ENCODE assay signal across 11 mouse cellular contexts in the genomic region with DNA sequence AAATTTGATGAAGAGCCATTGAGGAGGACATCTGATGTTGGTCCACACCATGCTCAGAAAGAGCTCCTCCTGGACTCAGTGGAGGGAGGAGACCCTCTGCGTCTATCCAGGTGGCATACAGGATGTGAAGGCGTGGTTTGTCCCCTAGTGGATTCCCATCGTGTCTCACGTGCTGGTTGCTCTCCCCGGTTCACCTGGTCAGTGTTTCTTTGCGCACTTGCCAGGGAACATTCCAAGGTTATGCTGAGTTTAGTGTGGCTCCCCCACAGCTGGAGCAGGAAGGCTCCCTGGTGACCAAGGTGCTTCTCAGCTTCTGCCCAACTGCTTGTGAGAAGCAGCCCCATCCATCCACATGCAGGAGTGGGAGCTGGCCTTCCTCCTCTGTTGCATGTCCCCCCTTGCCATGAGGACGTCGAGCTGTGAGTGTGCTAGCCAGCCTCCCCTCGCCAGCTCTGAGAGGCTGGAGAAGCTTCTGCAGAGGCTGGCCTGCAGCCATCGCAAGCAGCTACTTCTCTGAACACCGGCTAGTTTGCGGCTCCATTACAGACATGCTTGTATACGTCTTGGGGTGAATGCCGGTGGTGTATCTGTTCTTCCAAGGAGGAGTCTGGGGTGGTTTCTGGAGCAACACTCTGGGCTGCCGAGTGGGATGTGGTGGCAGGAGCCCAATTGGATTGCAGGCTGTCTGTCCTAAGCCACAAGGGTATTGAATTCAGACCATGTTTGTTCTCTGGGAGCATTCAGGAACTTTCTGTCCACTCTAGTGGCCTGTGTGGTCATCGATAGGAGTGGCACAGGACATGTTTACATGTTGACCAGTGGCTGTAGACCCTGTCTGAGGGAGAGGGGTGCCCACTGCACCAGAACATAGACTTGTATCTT. TPM values are rescaled to one million over a fixed set of nuclear protein-coding genes. Genes with fewer than 3 reads are reported as not detected.
DNase-seq lines count a peak whose midpoint lies in the region; ATAC-seq and TF ChIP-seq lines count a peak whose summit lies in the region.
"Had no signal": no experiment of that assay in that cellular context is flagged by ENCODE, and none has a peak within 500 bp of the region (broad histone marks: within the 10 kb centered on the region; RNA-seq: fewer than 3 reads in every experiment).

No protein-coding gene starts in this region.

- no peaks in the 10 kb centered on the region for H3K9me3 ChIP-seq in neural tube, embryonic 15.5 days (replicated peaks)
- H3K9me3 ChIP-seq in limb, embryonic 15.5 days, result no peaks in the 10 kb centered on the region
- H3K9me3 ChIP-seq: stomach, embryonic 15.5 days had no signal

- 0 out of 2 replicates have a peak, but pooled peaks cover 6% of the 10 kb centered on the region for H3K36me3 ChIP-seq in neural tube, embryonic 15.5 days
- peaks cover 22% of the 10 kb centered on the region; the same call in 1 of the 2 replicates for H3K36me3 ChIP-seq in limb, embryonic 15.5 days
- H3K36me3 ChIP-seq: stomach, embryonic 15.5 days had no signal

- 77% methylated on average over 16 of the region's 16 CpGs for WGBS in neural tube, embryonic 15.5 days
- WGBS in limb, embryonic 15.5 days, result 69% methylated on average over 16 of the region's 16 CpGs

- 0 out of 2 replicates have a peak overlapping the region, but pooled peaks have one; percentile 3 for H3K4me3 ChIP-seq in gastrocnemius, adult 2 months
- no peak overlapping the region for H3K4me3 ChIP-seq in neural tube, embryonic 15.5 days (replicated peaks)
- H3K4me3 ChIP-seq in limb, embryonic 15.5 days, result no peak overlapping the region
- H3K4me3 ChIP-seq: stomach, embryonic 15.5 days had no signal

- no peaks in the 10 kb centered on the region for H3K27me3 ChIP-seq in neural tube, embryonic 15.5 days (replicated peaks)
- H3K27me3 ChIP-seq in limb, embryonic 15.5 days, result no peaks in the 10 kb centered on the region
- H3K27me3 ChIP-seq: stomach, embryonic 15.5 days had no signal

- no peak for ATAC-seq in neural tube, embryonic 15.5 days (ENCODE audit: low FRiP score)
- no peak for ATAC-seq in limb, embryonic 15.5 days (ENCODE audit: insufficient number of reproducible peaks, low FRiP score, low TSS enrichment, low read depth)
- ATAC-seq: intestine, postnatal 0 days had no signal

- no peak overlapping the region for H3K4me2 ChIP-seq in neural tube, embryonic 15.5 days
- no peak overlapping the region for H3K4me2 ChIP-seq in limb, embryonic 15.5 days
- H3K4me2 ChIP-seq: stomach, embryonic 15.5 days had no signal

- peak; percentile 56 for DNase-seq in gastrocnemius, adult 2 months
- no peak for DNase-seq in gastrocnemius, postnatal 10 days
- peak; percentile 40 for DNase-seq in kidney, adult 18-20 months
- DNase-seq in kidney, postnatal 4 days, result no peak
- DNase-seq in neural tube, embryonic 10.5 days (ENCODE audit: extremely low spot score, low spot score), result no peak
- no peak for DNase-seq in c-Kit-positive CD71-positive TER-119-positive erythroid progenitor cells, embryonic 14.5 days (ENCODE audit: low spot score)
- DNase-seq: liver had no signal

- TF ChIP-seq CTCF in gastrocnemius, adult 2 months (IDR thresholded peaks at IDR 0.05), result no peak

- H3K9ac ChIP-seq in neural tube, embryonic 15.5 days (replicated peaks), result no peak overlapping the region
- no peak overlapping the region for H3K9ac ChIP-seq in limb, embryonic 15.5 days
- H3K9ac ChIP-seq: stomach, embryonic 15.5 days had no signal

- peaks cover 40% of the 10 kb centered on the region for H3K4me1 ChIP-seq in neural tube, embryonic 15.5 days
- peaks cover 62% of the 10 kb centered on the region for H3K4me1 ChIP-seq in limb, embryonic 15.5 days

- intact Hi-C loops in gastrocnemius, adult 2 months (cut with DNase I), result no loop called here

- 0 out of 2 replicates have a peak overlapping the region, but pooled peaks have one; percentile 35 for H3K27ac ChIP-seq in gastrocnemius, adult 2 months
- H3K27ac ChIP-seq in neural tube, embryonic 15.5 days (replicated peaks), result 0 out of 2 replicates have a peak overlapping the region, but pooled peaks have one; percentile 28
- H3K27ac ChIP-seq in limb, embryonic 15.5 days, result 0 out of 2 replicates have a peak overlapping the region, but pooled peaks have one; percentile 7
- H3K27ac ChIP-seq: stomach, embryonic 15.5 days had no signal

RNA-seq across cellular contexts. Expression of gene Anp32a, which starts 14.0 kb away (rescaled TPM):
- total RNA-seq in gastrocnemius, adult 2 months (2021), result 10 to 100 TPM; 62.8 to 88.2 TPM
- total RNA-seq in gastrocnemius, postnatal 10 days (2021), result 10 to 100 TPM; 85.7 to 96.6 TPM
- polyA plus RNA-seq in neural tube, embryonic 15.5 days (2015; fragmentation: Nextera tagmentation; extraction: Ambion mirVana), result 131 and 170 TPM in 2 replicates
- 161 and 166 TPM in 2 replicates for polyA plus RNA-seq in limb, embryonic 15.5 days (2015; fragmentation: Nextera tagmentation; extraction: Ambion mirVana)

Comparison
In these comparisons a context has a peak if more than half of its experiments do, and no peak if none do; other contexts are left out.
1. DNase-seq: peak in gastrocnemius, adult 2 months (single experiment) and kidney, adult 18-20 months (single experiment); none in gastrocnemius, postnatal 10 days (single experiment), kidney, postnatal 4 days (0 of 2), neural tube, embryonic 10.5 days (single experiment) and c-Kit-positive CD71-positive TER-119-positive erythroid progenitor cells, embryonic 14.5 days (single experiment).
2. Peak in every context shown above with its lines, with median percentiles within 50 percentile points of each other: H3K27ac ChIP-seq.